Mouse (Mus musculus) limb, embryonic 14.5 days (tissue): ENCODE data around the gene Irf2. TPM values are rescaled to one million over a fixed set of nuclear protein-coding genes. Genes with fewer than 3 reads are reported as not detected.

Experiments used
- ATAC-seq: fragments of 200-750 bp; cut with Nextera tagmentation; 2 replicates; pipeline ENCODE4 v1.8.0; 2017; ENCODE audit warnings: low read depth, moderate number of reproducible peaks, moderate TSS enrichment; ENCODE audit not compliant: low FRiP score
- DNase-seq: peaks from one replicate; pipeline ENCODE4 v3.0.0-alpha.2; 2015; ENCODE audit warnings: low spot score
- H3K27ac ChIP-seq: fragments of 300-500 bp; sonication (generic); replicated peaks from 2 replicates; pipeline ENCODE4 v1.5.1; 2014; ENCODE audit warnings: low read depth, mild to moderate bottlenecking, low read length, moderate library complexity, mixed read lengths
- H3K27me3 ChIP-seq: fragments of 300-500 bp; sonication (generic); 2 replicates; pipeline ENCODE4 v1.6.1; 2014; ENCODE audit warnings: low read length, mixed read lengths; ENCODE audit not compliant: control insufficient read depth, insufficient read depth
- H3K36me3 ChIP-seq: fragments of 300-500 bp; sonication (generic); 2 replicates; pipeline ENCODE4 v1.6.1; 2014; ENCODE audit warnings: mild to moderate bottlenecking, low read length, moderate library complexity, mixed read lengths; ENCODE audit not compliant: control insufficient read depth, insufficient read depth
- H3K4me1 ChIP-seq: fragments of 300-500 bp; sonication (generic); 2 replicates; pipeline ENCODE4 v1.6.1; 2014; ENCODE audit warnings: antibody characterized with exemption, low read length, mixed read lengths; ENCODE audit not compliant: control insufficient read depth, insufficient read depth
- H3K4me2 ChIP-seq: fragments of 300-500 bp; sonication (generic); replicated peaks from 2 replicates; pipeline ENCODE4 v1.6.1; 2014; ENCODE audit warnings: low read depth, mild to moderate bottlenecking, low read length, moderate library complexity; ENCODE audit not compliant: severe bottlenecking
- H3K4me3 ChIP-seq: fragments of 300-500 bp; sonication (generic); replicated peaks from 2 replicates; pipeline ENCODE4 v1.5.1; 2014; ENCODE audit warnings: low read length
- H3K9ac ChIP-seq: fragments of 300-500 bp; sonication (generic); 2 replicates; pipeline ENCODE4 v1.6.1; 2014; ENCODE audit warnings: mild to moderate bottlenecking, low read depth, low read length, moderate library complexity; ENCODE audit not compliant: severe bottlenecking
- H3K9me3 ChIP-seq: fragments of 300-500 bp; sonication (generic); 2 replicates; pipeline ENCODE4 v1.6.1; 2016; ENCODE audit warnings: low read length; ENCODE audit not compliant: control insufficient read depth
- POLR2A ChIP-seq: fragments of 200-500 bp; IDR thresholded peaks from 2 replicates; pipeline ENCODE4 v1.8.0; 2012; ENCODE audit warnings: inconsistent platforms, mild to moderate bottlenecking, moderate library complexity, borderline replicate concordance; ENCODE audit not compliant: insufficient read depth, insufficient read length; ENCODE audit errors: extremely low read depth
- WGBS: fragments of 180-500 bp; shearing (Covaris S2); extraction: QIAGEN DNeasy Blood & Tissue Kit; methylation state at CpG from one replicate; pipeline ENCODE4 v1.1.7; 2014; 5-methylcytosine and 5-hydroxymethylcytosine counted together
- polyA plus RNA-seq, 2 experiments: library from polyadenylated mRNA; depleted of rRNA in 1 of 2; stranded (reverse) in 1 of 2; unstranded in 1 of 2; fragments of >200 nt; fragmentation: Nextera tagmentation in 1 of 2; extraction: Ambion mirVana in 1 of 2; gene quantifications; 2 replicates each; pipeline versions ENCODE4 v1.2.1 to v1.2.3; 2012 to 2014

Irf2 gene
- polyA plus RNA-seq, 2 experiments, result 15.1 to 16.8 TPM

GRCm38 (mm10) chr8:46844974-46845774, 105.6 kb downstream of the Irf2 start:
- peaks cover 34% of the 10 kb centered on the region for H3K36me3 ChIP-seq
- ATAC-seq (no peak), DNase-seq (no peak)
- no peak for TF ChIP-seq POLR2A
- no peaks in the 10 kb centered on the region for H3K9me3 ChIP-seq
- H3K27ac ChIP-seq, result 0 out of 2 replicates have a peak overlapping the region, but pooled peaks have one; percentile 28
- H3K9ac ChIP-seq, result no peak overlapping the region
- no peak overlapping the region for H3K4me3 ChIP-seq
- WGBS, result 71% methylated on average over 7 of the region's 7 CpGs
- H3K4me2 ChIP-seq, result no peak overlapping the region
- no peaks in the 10 kb centered on the region for H3K27me3 ChIP-seq
- peaks cover 5% of the 10 kb centered on the region; the same call in 1 of the 2 replicates for H3K4me1 ChIP-seq

- no peak for TF ChIP-seq POLR2A
- H3K9me3 ChIP-seq, result no peaks in the 10 kb centered on the region
- H3K27ac ChIP-seq, result no peak overlapping the region
- peaks cover 31% of the 10 kb centered on the region for H3K36me3 ChIP-seq
- H3K4me3 ChIP-seq, result no peak overlapping the region
- no peaks in the 10 kb centered on the region for H3K27me3 ChIP-seq
- H3K9ac ChIP-seq, result no peak overlapping the region
- WGBS, result 86% methylated on average over 9 of the region's 9 CpGs
- H3K4me2 ChIP-seq, result no peak overlapping the region
- no peak for DNase-seq
- peaks cover 5% of the 10 kb centered on the region; the same call in 1 of the 2 replicates for H3K4me1 ChIP-seq
- no peak for ATAC-seq
Measured at GRCm38 (mm10) chr8:46845891-46846290, 106.4 kb downstream of the Irf2 start.

- TF ChIP-seq POLR2A, result no peak
- DNase-seq (no peak), ATAC-seq (no peak)
- Histone ChIP-seq H3K4me3 (no peak overlapping the region), H3K36me3 (peaks cover 28% of the 10 kb centered on the region), H3K4me1 (peaks cover 7% of the 10 kb centered on the region; the same call in 1 of the 2 replicates), H3K9me3 (no peaks in the 10 kb centered on the region), H3K27ac (no peak overlapping the region), H3K4me2 (no peak overlapping the region), H3K27me3 (no peaks in the 10 kb centered on the region), H3K9ac (no peak overlapping the region)
- 97% methylated on average over 5 of the region's 5 CpGs for WGBS
Measured at GRCm38 (mm10) chr8:46846893-46847292, 107.4 kb downstream of the Irf2 start.

- Histone ChIP-seq H3K4me3 (no peak overlapping the region), H3K4me1 (peaks cover 7% of the 10 kb centered on the region; the same call in 1 of the 2 replicates), H3K9me3 (no peaks in the 10 kb centered on the region), H3K27me3 (no peaks in the 10 kb centered on the region), H3K4me2 (no peak overlapping the region), H3K9ac (no peak overlapping the region), H3K27ac (no peak overlapping the region), H3K36me3 (peaks cover 28% of the 10 kb centered on the region)
- TF ChIP-seq POLR2A, result no peak
- DNase-seq (no peak), ATAC-seq (no peak)
- 84% methylated on average over 6 of the region's 6 CpGs for WGBS
Measured at GRCm38 (mm10) chr8:46848011-46848641, 108.6 kb downstream of the Irf2 start.

- Histone ChIP-seq H3K27ac (no peak overlapping the region), H3K36me3 (peaks cover 28% of the 10 kb centered on the region), H3K4me1 (peaks cover 7% of the 10 kb centered on the region; the same call in 1 of the 2 replicates), H3K9ac (no peak overlapping the region), H3K9me3 (no peaks in the 10 kb centered on the region), H3K4me3 (no peak overlapping the region), H3K27me3 (no peaks in the 10 kb centered on the region), H3K4me2 (no peak overlapping the region)
- no peak for TF ChIP-seq POLR2A
- WGBS, result 38% methylated on average over 6 of the region's 6 CpGs
- ATAC-seq, result no peak
- no peak for DNase-seq
Measured at GRCm38 (mm10) chr8:46848931-46849330, 109.4 kb downstream of the Irf2 start.
